Mouse (Mus musculus) C2C12 (cell line): Measurements from ENCODE around the gene Fancf.

ENCODE experiments used
- CEBPB ChIP-seq: IDR thresholded peaks from one replicate; pipeline ENCODE4 v1.6.1; 2011; ENCODE audit warnings: low read depth, mild to moderate bottlenecking, control low read depth, moderate library complexity
- CTCF ChIP-seq: IDR thresholded peaks from one replicate; pipeline ENCODE4 v1.5.1; 2011; ENCODE audit not compliant: control insufficient read depth, insufficient read depth, insufficient read length

DNA sequence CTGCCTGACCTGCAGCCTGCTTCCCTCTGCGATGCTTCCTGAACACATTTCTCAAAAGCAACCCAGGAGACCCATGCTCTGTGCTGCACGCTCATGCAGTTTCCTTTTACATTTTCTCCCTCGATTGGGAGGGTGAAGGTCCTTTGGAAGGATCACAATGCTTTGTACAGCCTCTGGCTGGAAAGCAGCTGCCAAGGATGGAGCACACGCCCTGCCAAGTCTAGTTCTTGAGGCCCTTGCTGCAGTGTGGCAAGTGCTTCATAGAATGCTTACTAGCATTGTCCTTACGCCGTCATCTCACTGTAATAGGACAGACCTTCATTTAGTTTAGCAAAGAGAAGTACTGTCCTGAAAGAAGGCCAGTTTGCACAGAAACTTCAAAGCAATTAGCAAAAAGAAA, 37.0 kb upstream of the Fancf start:
- TF ChIP-seq CTCF, result no peak
- no peak for TF ChIP-seq CEBPB
